Mouse (Mus musculus): ENCODE results near the gene Zfp652. TPM values are rescaled to one million over a fixed set of nuclear protein-coding genes. Genes with fewer than 3 reads are reported as not detected.

The Zfp652 gene
- polyA plus RNA-seq, 1 experiment from 2014 or later = 23.2 TPM

DNA sequence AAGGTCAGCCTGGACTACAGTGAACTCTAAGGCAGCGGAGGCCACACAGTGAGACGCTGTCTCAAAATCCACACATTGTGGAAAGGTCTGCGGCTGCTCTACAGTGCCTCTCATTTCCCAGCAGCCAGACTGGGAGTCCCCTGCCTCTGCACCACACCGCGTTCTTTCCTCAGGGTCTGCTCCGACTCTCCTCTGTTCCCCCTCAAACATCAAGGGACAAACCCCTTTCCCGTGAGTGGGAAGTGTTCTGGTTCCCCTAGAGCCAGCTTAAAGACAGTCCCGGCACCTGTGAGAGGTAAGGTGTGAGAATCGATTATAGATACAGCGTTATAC is 129.0 kb downstream of the Zfp652 start:
- Histone ChIP-seq H3K4me3 (ENCODE audit: low read length) (peak overlapping the region; percentile 46), H3K27ac (ENCODE audit: low read length) (peak overlapping the region; percentile 69), H3K9ac (ENCODE audit: low read length) (peak overlapping the region; percentile 58), H3K4me2 (ENCODE audit: low read depth, low read length) (peak overlapping the region; percentile 40), H3K36me3 (ENCODE audit: control insufficient read depth, insufficient read depth, low read length) (no peaks in the 10 kb centered on the region), H3K9me3 (ENCODE audit: control insufficient read depth, low read length) (no peaks in the 10 kb centered on the region), H3K4me1 (replicated peaks; ENCODE audit: control insufficient read depth, insufficient read depth, low read length) (peaks cover 15% of the 10 kb centered on the region), H3K27me3 (ENCODE audit: control insufficient read depth, insufficient read depth, low read depth, low read length) (no peaks in the 10 kb centered on the region)
- ATAC-seq (ENCODE audit: low read depth) = no peak
- 54% methylated on average over 10 of the region's 10 CpGs for WGBS

- Histone ChIP-seq H3K9ac (ENCODE audit: low read length) (peak within 1 kb of the TSS; percentile 58), H3K4me1 (replicated peaks; ENCODE audit: control insufficient read depth, insufficient read depth, low read length) (peaks cover 7% of the 10 kb centered on the region), H3K9me3 (ENCODE audit: control insufficient read depth, low read length) (no peaks in the 10 kb centered on the region), H3K36me3 (ENCODE audit: control insufficient read depth, insufficient read depth, low read length) (no peaks in the 10 kb centered on the region), H3K27me3 (ENCODE audit: control insufficient read depth, insufficient read depth, low read depth, low read length) (no peaks in the 10 kb centered on the region), H3K27ac (ENCODE audit: low read length) (peak within 1 kb of the TSS; percentile 73), H3K4me2 (ENCODE audit: low read depth, low read length) (peak within 1 kb of the TSS; percentile 40), H3K4me3 (ENCODE audit: low read length) (peak within 1 kb of the TSS; percentile 46)
- 16% methylated on average over 11 of the region's 11 CpGs for WGBS
- ATAC-seq (ENCODE audit: low read depth) = peak; percentile 84
These were observed 129.7 kb downstream of the Zfp652 start, which contains the start of gene Abi3 for GRCm38 (mm10) chr11:95842074-95842681. Abi3 (minus strand) TSS chr11:95842476.

GRCm38 (mm10) chr11:95842953-95843352 is 130.5 kb downstream of the Zfp652 start:
- no peaks in the 10 kb centered on the region for H3K27me3 ChIP-seq (ENCODE audit: control insufficient read depth, insufficient read depth, low read depth, low read length)
- H3K9me3 ChIP-seq (ENCODE audit: control insufficient read depth, low read length) = no peaks in the 10 kb centered on the region
- no peak overlapping the region; the same call in 1 of the 2 replicates for H3K4me3 ChIP-seq (ENCODE audit: low read length)
- H3K4me1 ChIP-seq (replicated peaks; ENCODE audit: control insufficient read depth, insufficient read depth, low read length) = peaks cover 3% of the 10 kb centered on the region; the same call in 1 of the 2 replicates
- H3K27ac ChIP-seq (ENCODE audit: low read length) = peak overlapping the region; percentile 73
- no peaks in the 10 kb centered on the region for H3K36me3 ChIP-seq (ENCODE audit: control insufficient read depth, insufficient read depth, low read length)
- ATAC-seq (ENCODE audit: low read depth) = peak; percentile 31; the same call in 1 of the 2 replicates
- no peak overlapping the region for H3K9ac ChIP-seq (ENCODE audit: low read length)
- H3K4me2 ChIP-seq (ENCODE audit: low read depth, low read length) = peak overlapping the region; percentile 30
- WGBS = 63% methylated on average over 5 of the region's 5 CpGs

DNA sequence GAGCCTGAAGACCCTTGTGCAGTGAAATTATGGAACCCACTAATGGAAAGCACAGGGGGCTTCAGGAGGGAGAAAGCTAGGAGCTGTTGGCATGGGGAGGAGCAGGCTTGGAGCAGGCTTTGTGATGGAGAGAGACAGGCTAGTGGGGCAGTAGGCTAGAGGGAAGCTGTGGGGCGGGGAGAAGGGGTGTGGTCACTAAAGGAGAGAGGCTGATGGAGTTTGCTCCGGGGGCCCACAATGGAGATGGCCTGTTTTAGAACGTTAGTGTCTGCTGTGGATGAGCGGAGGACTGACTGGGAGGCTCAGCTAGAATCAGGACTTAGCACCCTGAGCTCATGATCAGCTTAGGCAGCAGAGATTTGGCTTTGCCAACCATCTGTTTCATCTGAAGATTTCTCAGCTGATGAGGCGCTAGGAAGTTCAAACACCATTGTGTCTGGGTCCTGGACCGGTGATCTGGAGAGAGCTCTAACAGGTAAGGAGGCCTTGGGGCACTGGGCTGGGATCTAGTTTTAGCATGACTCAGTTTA is 131.0 kb downstream of the Zfp652 start:
- Histone ChIP-seq H3K4me1 (replicated peaks; ENCODE audit: control insufficient read depth, insufficient read depth, low read length) (no peaks in the 10 kb centered on the region; the same call in 1 of the 2 replicates), H3K27ac (ENCODE audit: low read length) (peak overlapping the region; percentile 73), H3K36me3 (ENCODE audit: control insufficient read depth, insufficient read depth, low read length) (no peaks in the 10 kb centered on the region), H3K9ac (ENCODE audit: low read length) (no peak overlapping the region), H3K9me3 (ENCODE audit: control insufficient read depth, low read length) (no peaks in the 10 kb centered on the region), H3K4me3 (ENCODE audit: low read length) (no peak overlapping the region), H3K27me3 (ENCODE audit: control insufficient read depth, insufficient read depth, low read depth, low read length) (no peaks in the 10 kb centered on the region), H3K4me2 (ENCODE audit: low read depth, low read length) (peak overlapping the region; percentile 30; the same call in 1 of the 2 replicates)
- WGBS = 43% methylated on average over 6 of the region's 6 CpGs
- no peak for ATAC-seq (ENCODE audit: low read depth)

GRCm38 (mm10) chr11:95844935-95845334 is 132.5 kb downstream of the Zfp652 start:
- Histone ChIP-seq H3K27me3 (ENCODE audit: control insufficient read depth, insufficient read depth, low read depth, low read length) (no peaks in the 10 kb centered on the region), H3K36me3 (ENCODE audit: control insufficient read depth, insufficient read depth, low read length) (no peaks in the 10 kb centered on the region), H3K4me2 (ENCODE audit: low read depth, low read length) (no peak overlapping the region), H3K9ac (ENCODE audit: low read length) (no peak overlapping the region), H3K4me1 (replicated peaks; ENCODE audit: control insufficient read depth, insufficient read depth, low read length) (no peaks in the 10 kb centered on the region; the same call in 1 of the 2 replicates), H3K27ac (ENCODE audit: low read length) (no peak overlapping the region), H3K9me3 (ENCODE audit: control insufficient read depth, low read length) (no peaks in the 10 kb centered on the region), H3K4me3 (ENCODE audit: low read length) (no peak overlapping the region)
- WGBS = 70% methylated on average over 4 of the region's 4 CpGs
- ATAC-seq (ENCODE audit: low read depth) = no peak

DNA sequence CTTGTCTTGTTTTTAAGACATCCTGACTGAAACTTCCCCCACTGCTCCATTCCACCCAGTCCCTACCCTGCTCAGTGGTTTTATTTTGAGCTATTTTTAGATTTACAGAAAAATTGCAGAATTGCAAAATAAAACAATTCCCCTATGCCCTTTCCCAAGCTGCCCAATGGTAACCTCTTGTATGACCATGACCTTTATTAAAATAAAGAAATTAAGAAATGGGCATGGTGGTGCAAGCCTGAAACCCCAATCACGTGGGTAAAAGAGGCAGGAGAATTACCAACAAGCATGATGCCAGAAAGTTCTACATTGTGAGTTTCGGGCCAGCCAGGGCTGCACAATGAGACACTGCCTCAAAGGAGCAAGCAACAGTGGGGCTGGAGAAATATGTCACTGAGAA is 138.4 kb downstream of the Zfp652 start:
- no peaks in the 10 kb centered on the region for H3K27me3 ChIP-seq (ENCODE audit: control insufficient read depth, insufficient read depth, low read depth, low read length)
- no peaks in the 10 kb centered on the region for H3K9me3 ChIP-seq (ENCODE audit: control insufficient read depth, low read length)
- no peak overlapping the region for H3K9ac ChIP-seq (ENCODE audit: low read length)
- no peaks in the 10 kb centered on the region for H3K4me1 ChIP-seq (replicated peaks; ENCODE audit: control insufficient read depth, insufficient read depth, low read length)
- WGBS = 66% methylated on average over 2 of the region's 2 CpGs
- no peak overlapping the region for H3K27ac ChIP-seq (ENCODE audit: low read length)
- no peak overlapping the region for H3K4me2 ChIP-seq (ENCODE audit: low read depth, low read length)
- no peak for ATAC-seq (ENCODE audit: low read depth)
- no peak overlapping the region for H3K4me3 ChIP-seq (ENCODE audit: low read length)
- H3K36me3 ChIP-seq (ENCODE audit: control insufficient read depth, insufficient read depth, low read length) = no peaks in the 10 kb centered on the region

- Histone ChIP-seq H3K9ac (ENCODE audit: low read length) (no peak overlapping the region), H3K9me3 (ENCODE audit: control insufficient read depth, low read length) (no peaks in the 10 kb centered on the region), H3K27me3 (ENCODE audit: control insufficient read depth, insufficient read depth, low read depth, low read length) (no peaks in the 10 kb centered on the region), H3K4me2 (ENCODE audit: low read depth, low read length) (no peak overlapping the region), H3K4me1 (replicated peaks; ENCODE audit: control insufficient read depth, insufficient read depth, low read length) (peaks cover 9% of the 10 kb centered on the region), H3K4me3 (ENCODE audit: low read length) (no peak overlapping the region), H3K36me3 (ENCODE audit: control insufficient read depth, insufficient read depth, low read length) (no peaks in the 10 kb centered on the region), H3K27ac (ENCODE audit: low read length) (no peak overlapping the region)
- WGBS = 44% methylated on average over 5 of the region's 5 CpGs
- no peak for ATAC-seq (ENCODE audit: low read depth)
These were observed 141.2 kb downstream of the Zfp652 start for GRCm38 (mm10) chr11:95853684-95854083.

DNA sequence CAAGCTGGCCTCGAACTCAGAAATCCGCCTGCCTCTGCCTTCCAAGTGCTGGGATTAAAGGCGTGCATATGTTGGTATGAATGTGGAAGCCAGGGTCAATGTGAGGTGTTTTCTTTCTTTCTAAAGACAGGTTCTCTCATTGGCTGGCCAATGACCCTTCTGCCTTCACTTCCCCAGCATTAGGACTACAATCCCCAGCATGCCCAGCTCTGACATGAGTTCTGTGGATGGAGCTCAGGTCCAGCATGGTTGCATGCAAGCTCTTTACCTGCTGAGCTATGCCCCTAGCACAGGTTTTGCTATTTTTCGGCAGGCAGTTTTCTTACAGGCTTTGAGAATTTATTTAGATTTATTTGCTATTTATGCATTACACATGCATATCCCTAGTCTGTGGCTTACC is 144.8 kb downstream of the Zfp652 start:
- H3K36me3 ChIP-seq (ENCODE audit: control insufficient read depth, insufficient read depth, low read length) = no peaks in the 10 kb centered on the region
- H3K4me2 ChIP-seq (ENCODE audit: low read depth, low read length) = no peak overlapping the region
- ATAC-seq (ENCODE audit: low read depth) = no peak
- no peaks in the 10 kb centered on the region for H3K27me3 ChIP-seq (ENCODE audit: control insufficient read depth, insufficient read depth, low read depth, low read length)
- 83% methylated on average over 4 of the region's 4 CpGs for WGBS
- peaks cover 16% of the 10 kb centered on the region for H3K4me1 ChIP-seq (replicated peaks; ENCODE audit: control insufficient read depth, insufficient read depth, low read length)
- no peak overlapping the region for H3K4me3 ChIP-seq (ENCODE audit: low read length)
- no peak overlapping the region for H3K27ac ChIP-seq (ENCODE audit: low read length)
- no peaks in the 10 kb centered on the region for H3K9me3 ChIP-seq (ENCODE audit: control insufficient read depth, low read length)
- no peak overlapping the region for H3K9ac ChIP-seq (ENCODE audit: low read length)

GRCm38 (mm10) chr11:95857716-95858527 is 145.4 kb downstream of the Zfp652 start:
- no peaks in the 10 kb centered on the region for H3K36me3 ChIP-seq (ENCODE audit: control insufficient read depth, insufficient read depth, low read length)
- H3K4me2 ChIP-seq (ENCODE audit: low read depth, low read length) = peak overlapping the region; percentile 64
- peak overlapping the region; percentile 82 for H3K4me3 ChIP-seq (ENCODE audit: low read length)
- H3K27ac ChIP-seq (ENCODE audit: low read length) = peak overlapping the region; percentile 86
- H3K9me3 ChIP-seq (ENCODE audit: control insufficient read depth, low read length) = no peaks in the 10 kb centered on the region
- 16% methylated on average over 21 of the region's 21 CpGs for WGBS
- no peaks in the 10 kb centered on the region for H3K27me3 ChIP-seq (ENCODE audit: control insufficient read depth, insufficient read depth, low read depth, low read length)
- H3K4me1 ChIP-seq (replicated peaks; ENCODE audit: control insufficient read depth, insufficient read depth, low read length) = peaks cover 16% of the 10 kb centered on the region
- ATAC-seq (ENCODE audit: low read depth) = 0 out of 2 replicates have a peak, but pooled peaks have one; percentile 0
- H3K9ac ChIP-seq (ENCODE audit: low read length) = peak overlapping the region; percentile 78
